Mouse (Mus musculus): Measurements from ENCODE around the gene Epha4.

Gene Epha4

GRCm38 (mm10) chr1:77407417-77407816 is 107.5 kb downstream of the Epha4 start:
- in situ Hi-C loops (cut with MseI, MboI) = no loop called here

GRCm38 (mm10) chr1:77406631-77407030 is 108.3 kb downstream of the Epha4 start:
- in situ Hi-C loops (cut with MseI, MboI) = no loop called here

DNA sequence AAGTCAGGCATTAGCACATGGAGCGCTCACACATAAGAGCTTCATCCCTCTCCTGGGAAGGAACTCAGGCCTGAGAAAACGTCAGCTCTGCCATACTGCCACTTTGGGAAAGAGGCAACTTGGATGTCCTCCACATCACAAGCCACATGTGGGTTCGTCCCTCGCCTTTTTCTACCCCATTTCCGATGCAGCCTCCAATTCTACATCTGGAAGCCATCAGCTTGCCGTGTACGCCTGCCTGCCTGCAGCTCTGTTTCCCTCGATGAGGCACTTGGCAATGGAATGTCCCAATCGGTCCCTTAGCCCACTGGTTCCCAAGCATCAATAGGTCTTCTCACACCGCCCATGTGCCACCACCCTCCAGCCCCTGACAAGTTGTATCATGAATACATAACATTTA is 110.4 kb downstream of the Epha4 start:
- in situ Hi-C loops (cut with MseI, MboI) = no loop called here

GRCm38 (mm10) chr1:77402942-77403341 is 111.9 kb downstream of the Epha4 start:
- in situ Hi-C loops (cut with MseI, MboI) = no loop called here

GRCm38 (mm10) chr1:77401465-77401864 is 113.4 kb downstream of the Epha4 start:
- in situ Hi-C loops (cut with MseI, MboI) = no loop called here

DNA sequence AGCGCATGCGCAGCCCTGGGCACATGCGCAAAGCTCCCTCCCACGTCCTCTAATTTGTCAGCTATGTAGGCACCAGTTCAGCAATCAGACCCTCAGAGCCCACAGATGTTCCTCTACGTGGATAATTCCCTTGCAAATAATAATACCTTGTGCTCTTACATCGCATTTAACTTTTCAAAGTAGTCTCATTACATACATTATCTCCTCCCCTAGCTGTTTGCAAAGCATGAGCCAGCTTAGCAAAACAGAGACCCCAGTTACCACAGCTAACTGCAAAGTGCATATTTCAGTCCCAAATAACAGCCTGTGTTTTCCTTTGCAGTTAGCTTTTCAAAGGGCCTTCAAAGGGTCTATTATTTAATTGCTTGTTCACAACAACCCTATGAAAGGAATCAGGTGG is 123.3 kb downstream of the Epha4 start:
- in situ Hi-C loops (cut with MseI, MboI) = no loop called here

DNA sequence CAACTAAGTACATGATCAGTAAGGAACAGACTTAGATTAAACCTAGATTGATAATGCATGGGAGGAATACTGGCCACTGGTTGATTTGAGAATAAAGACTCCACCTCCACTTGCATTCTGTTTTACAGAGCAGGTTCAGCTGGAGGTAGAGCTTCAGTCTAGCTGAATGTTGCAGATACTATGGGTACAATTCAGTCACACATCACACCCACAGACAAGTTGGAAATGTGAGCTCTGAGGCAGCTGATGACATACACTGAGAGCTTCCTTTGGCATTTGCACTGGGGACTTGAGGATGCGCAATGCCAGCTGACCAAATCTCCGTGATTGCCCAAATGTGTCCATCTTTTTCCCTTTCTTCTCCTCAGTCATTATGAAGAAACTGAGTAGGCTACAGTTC is 125.8 kb downstream of the Epha4 start:
- in situ Hi-C loops (cut with MseI, MboI) = no loop called here

- in situ Hi-C loops (cut with MseI, MboI) = no loop called here
These were observed 126.3 kb downstream of the Epha4 start for GRCm38 (mm10) chr1:77388556-77388955.

GRCm38 (mm10) chr1:77385613-77386012 is 129.3 kb downstream of the Epha4 start:
- in situ Hi-C loops (cut with MseI, MboI) = no loop called here

DNA sequence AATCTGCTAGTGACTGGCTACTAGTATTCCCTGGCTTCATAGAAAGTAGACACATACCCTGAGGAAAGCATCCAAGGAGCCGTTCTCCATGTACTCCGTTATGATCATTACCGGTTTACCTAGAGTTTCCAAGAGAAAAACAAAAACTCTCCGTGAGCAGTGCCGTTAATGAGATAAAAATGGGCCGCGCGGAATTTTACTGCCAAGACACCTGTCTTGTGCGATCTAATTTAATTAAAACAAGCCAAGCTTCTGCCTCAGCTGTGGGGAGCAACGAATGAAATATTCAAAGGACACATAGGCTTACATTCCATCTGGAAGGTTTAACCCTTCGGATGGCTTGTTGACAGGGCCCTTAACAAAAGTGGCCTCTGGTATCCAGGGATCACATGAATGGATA is 131.4 kb downstream of the Epha4 start:
- in situ Hi-C loops (cut with MseI, MboI) = no loop called here

DNA sequence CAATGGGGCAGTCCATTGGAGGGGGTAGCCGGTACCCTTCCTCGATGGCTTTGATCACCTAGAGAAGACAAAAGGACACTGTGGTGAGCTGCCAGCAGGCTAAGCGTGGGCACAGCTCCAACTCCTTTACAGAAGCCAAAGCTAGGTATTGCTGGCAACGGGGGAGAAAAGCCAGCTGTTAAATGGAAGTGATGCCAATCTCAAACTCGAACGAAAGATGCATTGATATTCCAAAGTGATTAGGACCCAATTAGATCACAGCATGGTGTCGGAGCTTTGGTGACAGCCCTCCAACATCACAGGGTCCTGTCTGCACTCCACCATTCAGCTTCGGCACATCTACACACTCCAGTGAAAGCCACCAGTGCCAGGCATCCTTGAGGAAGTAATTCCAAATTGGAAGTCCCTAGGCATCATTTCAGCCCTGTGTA is 137.3 kb downstream of the Epha4 start:
- in situ Hi-C loops (cut with MseI, MboI) = no loop called here

DNA sequence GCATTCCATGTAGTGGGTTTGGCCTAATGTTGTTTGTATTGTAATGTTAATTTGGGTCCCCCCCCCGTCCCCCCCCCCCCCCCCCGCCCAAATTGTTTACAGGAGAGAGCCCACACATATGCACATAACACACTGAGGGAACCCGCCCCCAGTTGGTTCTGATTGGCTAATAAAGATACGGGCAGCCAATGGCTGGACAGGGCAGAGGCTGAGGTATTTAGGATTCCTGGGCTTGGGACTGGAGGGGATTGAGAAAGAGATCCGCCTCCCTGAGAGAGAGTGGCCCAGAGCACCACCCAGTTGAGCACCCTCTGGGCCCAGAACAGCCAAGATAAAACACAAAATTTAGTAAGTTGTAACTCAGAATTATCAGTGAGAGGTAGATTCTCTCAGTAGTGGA is 140.8 kb downstream of the Epha4 start:
- in situ Hi-C loops (cut with MseI, MboI) = no loop called here

GRCm38 (mm10) chr1:77370921-77371320 is 144.0 kb downstream of the Epha4 start:
- in situ Hi-C loops (cut with MseI, MboI) = no loop called here

DNA sequence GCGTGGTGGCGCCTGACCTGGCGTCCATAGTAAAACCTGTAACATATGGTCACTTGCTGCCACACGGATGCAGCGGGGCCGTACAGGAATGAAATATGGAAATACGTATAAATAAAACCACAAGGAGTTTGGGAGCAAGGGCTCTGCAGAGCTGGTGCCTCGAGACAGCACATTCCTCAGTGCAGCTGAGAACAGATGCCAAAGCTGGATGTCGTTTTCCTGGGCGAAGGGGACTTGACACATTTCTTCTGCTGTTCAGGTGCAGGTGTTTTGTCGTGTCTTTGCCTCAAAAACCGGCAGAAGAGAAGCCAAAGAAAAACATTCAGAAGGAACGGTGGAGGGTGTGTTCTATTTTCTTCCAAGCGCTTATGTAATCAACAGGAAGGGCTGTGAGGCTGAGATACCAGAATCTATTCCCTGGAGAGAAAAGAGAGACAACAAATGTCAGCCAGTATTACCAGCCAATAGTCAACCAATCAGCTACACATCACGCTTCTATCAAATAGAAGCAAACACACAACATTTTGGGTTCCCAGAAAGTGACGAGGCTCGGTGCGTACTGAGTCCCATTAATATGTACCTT is 145.5 kb downstream of the Epha4 start:
- in situ Hi-C loops (cut with MseI, MboI) = no loop called here

DNA sequence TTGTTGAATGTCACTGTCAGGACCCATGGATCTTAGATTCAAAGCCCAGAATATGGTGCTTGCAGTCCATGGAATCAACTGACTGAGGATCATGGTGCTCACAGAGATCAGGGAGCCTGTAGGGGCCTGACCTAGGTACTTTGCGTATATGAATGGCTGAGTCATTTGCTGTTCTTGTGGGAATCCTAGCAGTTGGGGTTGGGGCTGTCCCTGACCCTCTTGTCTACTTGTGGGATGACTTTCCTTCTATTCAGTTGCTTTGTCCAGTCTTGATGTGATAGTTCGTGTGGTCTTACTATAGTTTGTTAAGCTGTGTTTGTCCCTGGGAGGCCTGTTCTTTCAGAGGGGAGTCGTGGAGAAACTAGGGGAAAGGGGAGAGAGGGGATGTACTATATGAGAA is 149.0 kb downstream of the Epha4 start:
- in situ Hi-C loops (cut with MseI, MboI) = no loop called here

GRCm38 (mm10) chr1:77364596-77364995 is 150.3 kb downstream of the Epha4 start:
- in situ Hi-C loops (cut with MseI, MboI) = no loop called here

GRCm38 (mm10) chr1:77363848-77364247 is 151.0 kb downstream of the Epha4 start:
- in situ Hi-C loops (cut with MseI, MboI) = no loop called here

GRCm38 (mm10) chr1:77346459-77346858 is 168.4 kb downstream of the Epha4 start:
- in situ Hi-C loops (cut with MseI, MboI) = no loop called here

DNA sequence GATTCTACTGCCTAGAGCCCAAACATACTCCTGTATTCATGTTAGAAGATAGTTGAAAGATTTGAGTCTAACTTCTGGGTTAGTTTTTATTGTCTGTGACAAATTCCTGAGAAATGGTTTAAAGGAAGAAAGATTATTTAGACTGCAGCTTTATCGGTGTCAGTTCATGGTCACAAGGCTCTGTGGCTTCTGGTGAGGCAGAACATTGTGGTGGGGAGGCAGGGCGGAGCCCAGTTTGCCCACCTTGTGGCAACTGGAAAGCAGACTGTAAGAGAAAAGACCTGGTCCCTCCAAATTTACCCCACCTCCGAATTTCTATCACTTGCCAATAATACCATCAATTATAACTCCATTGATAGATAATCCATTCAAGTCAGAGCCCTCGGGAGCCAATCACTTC is 171.1 kb downstream of the Epha4 start:
- in situ Hi-C loops (cut with MseI, MboI) = no loop called here

DNA sequence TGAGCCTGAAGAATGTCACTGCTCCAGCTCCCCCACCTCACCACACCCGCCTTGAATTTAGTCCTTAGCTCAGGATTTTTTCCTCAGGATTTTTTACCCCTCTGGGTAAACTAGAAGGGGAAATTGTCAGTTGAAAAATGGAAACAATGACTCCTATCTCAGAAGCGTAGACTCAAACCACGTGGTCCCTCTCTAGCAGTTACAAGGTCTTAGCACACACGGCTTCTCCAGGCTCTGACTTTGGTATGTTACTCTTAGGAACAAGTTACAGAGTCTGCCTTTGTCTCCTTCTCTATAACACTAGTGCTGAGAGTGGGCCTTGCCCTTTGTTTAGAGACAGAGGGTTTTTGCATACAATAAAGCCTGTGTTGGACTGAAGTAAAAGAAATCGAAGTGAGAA is 175.2 kb downstream of the Epha4 start:
- in situ Hi-C loops (cut with MseI, MboI) = no loop called here

- in situ Hi-C loops (cut with MseI, MboI) = no loop called here
These were observed 176.5 kb downstream of the Epha4 start for GRCm38 (mm10) chr1:77338346-77338745.

DNA sequence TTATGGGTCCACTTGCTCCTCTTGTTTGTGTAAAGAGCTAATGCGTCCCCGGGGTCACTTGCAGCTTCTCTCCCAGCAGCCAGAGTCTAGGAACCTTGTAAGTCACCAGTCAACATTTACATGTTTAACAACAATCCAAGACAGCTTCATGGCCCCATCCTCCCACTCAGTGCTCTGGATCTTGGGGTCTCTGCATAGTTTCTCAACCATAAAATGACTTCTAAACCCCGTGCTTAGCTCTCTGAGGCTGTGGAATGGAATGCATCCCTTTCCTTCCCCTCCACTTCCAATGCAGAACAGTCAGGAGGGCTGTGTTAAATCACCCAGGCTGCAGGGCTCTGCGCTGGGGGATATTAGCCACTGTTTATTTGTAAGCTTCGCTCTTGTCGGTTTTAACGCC is 178.0 kb downstream of the Epha4 start:
- in situ Hi-C loops (cut with MseI, MboI) = no loop called here

GRCm38 (mm10) chr1:77318597-77319127 is 196.2 kb downstream of the Epha4 start:
- in situ Hi-C loops (cut with MseI, MboI) = no loop called here
